Comparison of ENCODE assay signal across 23 mouse cellular contexts in genomic region chr5:98523783-98524182, GRCm38 (mm10). TPM values are rescaled to one million over a fixed set of nuclear protein-coding genes. Genes with fewer than 3 reads are reported as not detected.
DNase-seq lines count a peak whose midpoint lies in the region; ATAC-seq and TF ChIP-seq lines count a peak whose summit lies in the region.
"Had no signal": no experiment of that assay in that cellular context is flagged by ENCODE, and none has a peak within 500 bp of the region (broad histone marks: within the 10 kb centered on the region; RNA-seq: fewer than 3 reads in every experiment).

No protein-coding gene starts in this region.

- H3K4me3 ChIP-seq in kidney, embryonic 15.5 days (replicated peaks) = no peak overlapping the region
- H3K4me3 ChIP-seq in liver, postnatal 0 days (ENCODE audit: low read depth, low read length) = no peak overlapping the region
- no peak overlapping the region for H3K4me3 ChIP-seq in stomach, embryonic 16.5 days (replicated peaks; ENCODE audit: low read length)
- H3K4me3 ChIP-seq: embryonic facial prominence, embryonic 12.5 days; forebrain, embryonic 15.5 days; heart, embryonic 10.5 days had no signal

- ATAC-seq in kidney, embryonic 15.5 days (replicated peaks; ENCODE audit: low FRiP score) = 0 out of 2 replicates have a peak, but pooled peaks have one; percentile 52
- ATAC-seq in liver, postnatal 0 days = peak; percentile 53; the same call in 1 of the 2 replicates
- peak; percentile 68; the same call in 1 of the 2 replicates for ATAC-seq in stomach, embryonic 16.5 days (ENCODE audit: insufficient read depth, low FRiP score)
- ATAC-seq: activated CD4-positive, CD25-positive, alpha-beta regulatory T cell, adult 4 months; forebrain, embryonic 15.5 days; Patski had no signal

- no peak overlapping the region for H3K9ac ChIP-seq in kidney, embryonic 15.5 days
- no peak overlapping the region for H3K9ac ChIP-seq in liver, postnatal 0 days (replicated peaks)
- no peak overlapping the region for H3K9ac ChIP-seq in stomach, embryonic 16.5 days (ENCODE audit: low read length)
- H3K9ac ChIP-seq: embryonic facial prominence, embryonic 12.5 days; forebrain, embryonic 15.5 days had no signal

- H3K36me3 ChIP-seq in kidney, embryonic 15.5 days = no peaks in the 10 kb centered on the region
- H3K36me3 ChIP-seq in liver, postnatal 0 days (replicated peaks; ENCODE audit: insufficient read depth, low read length) = no peaks in the 10 kb centered on the region
- no peaks in the 10 kb centered on the region for H3K36me3 ChIP-seq in stomach, embryonic 16.5 days (ENCODE audit: control insufficient read depth, insufficient read depth, low read length)
- H3K36me3 ChIP-seq: embryonic facial prominence, embryonic 12.5 days; forebrain, embryonic 15.5 days; heart, embryonic 10.5 days had no signal

- TF ChIP-seq EP300 in liver, postnatal 0 days (IDR thresholded peaks at IDR 0.05; ENCODE audit: low read depth) = no peak

- no peaks in the 10 kb centered on the region for H3K27me3 ChIP-seq in kidney, embryonic 15.5 days
- no peaks in the 10 kb centered on the region for H3K27me3 ChIP-seq in liver, postnatal 0 days (ENCODE audit: insufficient read depth, low read length)
- H3K27me3 ChIP-seq in stomach, embryonic 16.5 days (ENCODE audit: control insufficient read depth, insufficient read depth, low read length) = no peaks in the 10 kb centered on the region
- H3K27me3 ChIP-seq: CH12.LX; embryonic facial prominence, embryonic 12.5 days; forebrain, embryonic 15.5 days; Patski had no signal

- 0 out of 2 replicates have a peak overlapping the region, but pooled peaks have one; percentile 41 for H3K27ac ChIP-seq in kidney, embryonic 15.5 days
- H3K27ac ChIP-seq in liver, postnatal 0 days (ENCODE audit: low read depth) = no peak overlapping the region
- H3K27ac ChIP-seq in stomach, embryonic 16.5 days (ENCODE audit: low read length) = no peak overlapping the region
- H3K27ac ChIP-seq: embryonic facial prominence, embryonic 12.5 days; forebrain, embryonic 15.5 days; heart, embryonic 10.5 days had no signal

- DNase-seq in kidney, postnatal 10 days = no peak
- DNase-seq in liver, postnatal 0 days = no peak
- DNase-seq in liver = no peak
- DNase-seq in frontal cortex, postnatal 14 days (ENCODE audit: low spot score in 2 of 2) = no peak
- DNase-seq: adrenal gland, postnatal 14 days; cerebellum, adult 11-12 months; cerebellum, adult 9-10 months; cerebellum, postnatal 25 days; gastrocnemius, postnatal 10 days; heart, adult 18-20 months; heart, postnatal 10 days; heart, postnatal 4 days had no signal

- no peak overlapping the region for H3K4me2 ChIP-seq in kidney, embryonic 15.5 days
- H3K4me2 ChIP-seq in liver, postnatal 0 days (ENCODE audit: low read depth, low read length) = no peak overlapping the region
- no peak overlapping the region for H3K4me2 ChIP-seq in stomach, embryonic 16.5 days (ENCODE audit: low read depth, low read length)
- H3K4me2 ChIP-seq: embryonic facial prominence, embryonic 12.5 days; forebrain, embryonic 15.5 days had no signal

- WGBS in kidney, embryonic 15.5 days = 85% methylated on average over 1 of the region's 1 CpGs
- 76% methylated on average over 1 of the region's 1 CpGs for WGBS in liver, postnatal 0 days (ENCODE audit: insufficient replicate concordance)
- 76% methylated on average over 1 of the region's 1 CpGs for WGBS in stomach, embryonic 16.5 days

- no peaks in the 10 kb centered on the region for H3K4me1 ChIP-seq in kidney, embryonic 15.5 days
- H3K4me1 ChIP-seq in liver, postnatal 0 days (ENCODE audit: insufficient read depth) = no peaks in the 10 kb centered on the region
- no peaks in the 10 kb centered on the region for H3K4me1 ChIP-seq in stomach, embryonic 16.5 days (ENCODE audit: control insufficient read depth, insufficient read depth, low read length)
- H3K4me1 ChIP-seq: embryonic facial prominence, embryonic 12.5 days; forebrain, embryonic 15.5 days had no signal

- H3K9me3 ChIP-seq in kidney, embryonic 15.5 days (replicated peaks) = no peaks in the 10 kb centered on the region
- H3K9me3 ChIP-seq in liver, postnatal 0 days (ENCODE audit: low read length) = no peaks in the 10 kb centered on the region
- H3K9me3 ChIP-seq in stomach, embryonic 16.5 days (replicated peaks; ENCODE audit: control insufficient read depth, low read length) = 0 out of 2 replicates have a peak, but pooled peaks cover 5% of the 10 kb centered on the region
- H3K9me3 ChIP-seq: embryonic facial prominence, embryonic 12.5 days; forebrain, embryonic 15.5 days; heart, embryonic 10.5 days had no signal

- TF ChIP-seq CTCF in liver, postnatal 0 days (IDR thresholded peaks at IDR 0.05; ENCODE audit: low read depth) = no peak

RNA-seq across cellular contexts. Expression of gene Gm11111, which starts 28.7 kb away (rescaled TPM):
- polyA plus RNA-seq in kidney, embryonic 15.5 days (2015; fragmentation: Nextera tagmentation; extraction: Ambion mirVana) = not detected in 2 replicates
- not detected in 2 replicates for polyA plus RNA-seq in liver, postnatal 0 days (2015; fragmentation: Nextera tagmentation; extraction: Ambion mirVana)
- polyA plus RNA-seq in stomach, embryonic 16.5 days (2015; fragmentation: Nextera tagmentation; extraction: Ambion mirVana) = not detected in 2 replicates
- polyA plus RNA-seq: activated CD4-positive, CD25-positive, alpha-beta regulatory T cell, adult 4 months; cortical plate, adult 2 months; embryonic facial prominence, embryonic 12.5 days; forebrain, embryonic 11.5 days; forebrain, embryonic 15.5 days; heart, embryonic 10.5 days; heart, embryonic 14.5 days; Patski had no signal
